Mouse (Mus musculus) cerebellum, postnatal 14 days (tissue): ENCODE data around the gene Kif5c.

Experiments
- DNase-seq, 2 experiments: peaks; one replicate each; pipeline ENCODE4 v3.0.0; 2021; ENCODE audit warnings: mixed read lengths in 2 of 2

Kif5c gene

GRCm38 (mm10) chr2:49720343-49720742 lies 101.2 kb downstream of the Kif5c start:
- DNase-seq: no peak

- no peak for DNase-seq
These were observed 103.2 kb downstream of the Kif5c start for GRCm38 (mm10) chr2:49722331-49722730.

DNA sequence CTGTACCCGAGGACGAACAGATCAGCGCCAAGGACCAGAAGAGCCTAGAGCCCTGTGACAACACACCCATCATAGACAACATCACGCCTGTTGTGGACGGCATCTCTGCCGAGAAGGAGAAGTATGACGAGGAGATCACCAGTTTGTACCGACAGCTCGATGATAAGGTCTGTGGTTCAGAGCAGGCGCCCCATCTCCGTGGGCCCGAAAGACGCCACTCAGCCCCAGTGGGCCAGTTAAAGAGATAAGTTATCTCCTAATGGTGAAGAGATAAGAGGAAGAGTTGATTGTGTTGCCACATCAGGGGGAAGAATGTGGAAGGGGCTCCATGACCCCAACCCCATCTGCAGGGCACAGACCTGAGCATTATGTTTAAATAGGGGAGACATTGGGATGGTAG lies 103.9 kb downstream of the Kif5c start:
- no peak for DNase-seq

- DNase-seq: no peak
These were observed 107.6 kb downstream of the Kif5c start for GRCm38 (mm10) chr2:49726672-49727071.

- DNase-seq: peak; percentile 78 to 81
These were observed 108.1 kb downstream of the Kif5c start for GRCm38 (mm10) chr2:49727199-49727598.

GRCm38 (mm10) chr2:49727686-49728085 lies 108.6 kb downstream of the Kif5c start:
- no peak for DNase-seq

GRCm38 (mm10) chr2:49728896-49729610 lies 110.0 kb downstream of the Kif5c start:
- DNase-seq: no peak

DNA sequence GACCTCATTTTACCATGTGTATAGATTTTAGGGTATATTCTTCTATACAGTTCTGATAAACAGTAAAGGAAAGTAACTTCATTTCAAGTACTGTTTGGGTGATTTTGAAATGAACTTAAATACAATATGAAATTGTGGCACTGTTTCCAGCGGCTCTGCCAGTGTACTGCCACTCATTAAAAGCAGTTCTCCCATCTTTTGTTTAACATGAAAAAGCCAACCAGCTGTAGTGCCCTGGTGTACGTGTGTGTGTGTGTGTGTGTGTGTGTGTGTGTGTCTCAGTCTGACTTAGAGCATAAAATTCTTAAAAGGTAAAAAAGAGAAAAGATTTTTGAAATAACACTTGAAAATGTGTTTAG lies 110.5 kb downstream of the Kif5c start:
- no peak for DNase-seq

- DNase-seq: no peak
These were observed 111.1 kb downstream of the Kif5c start for GRCm38 (mm10) chr2:49730183-49730582.

DNA sequence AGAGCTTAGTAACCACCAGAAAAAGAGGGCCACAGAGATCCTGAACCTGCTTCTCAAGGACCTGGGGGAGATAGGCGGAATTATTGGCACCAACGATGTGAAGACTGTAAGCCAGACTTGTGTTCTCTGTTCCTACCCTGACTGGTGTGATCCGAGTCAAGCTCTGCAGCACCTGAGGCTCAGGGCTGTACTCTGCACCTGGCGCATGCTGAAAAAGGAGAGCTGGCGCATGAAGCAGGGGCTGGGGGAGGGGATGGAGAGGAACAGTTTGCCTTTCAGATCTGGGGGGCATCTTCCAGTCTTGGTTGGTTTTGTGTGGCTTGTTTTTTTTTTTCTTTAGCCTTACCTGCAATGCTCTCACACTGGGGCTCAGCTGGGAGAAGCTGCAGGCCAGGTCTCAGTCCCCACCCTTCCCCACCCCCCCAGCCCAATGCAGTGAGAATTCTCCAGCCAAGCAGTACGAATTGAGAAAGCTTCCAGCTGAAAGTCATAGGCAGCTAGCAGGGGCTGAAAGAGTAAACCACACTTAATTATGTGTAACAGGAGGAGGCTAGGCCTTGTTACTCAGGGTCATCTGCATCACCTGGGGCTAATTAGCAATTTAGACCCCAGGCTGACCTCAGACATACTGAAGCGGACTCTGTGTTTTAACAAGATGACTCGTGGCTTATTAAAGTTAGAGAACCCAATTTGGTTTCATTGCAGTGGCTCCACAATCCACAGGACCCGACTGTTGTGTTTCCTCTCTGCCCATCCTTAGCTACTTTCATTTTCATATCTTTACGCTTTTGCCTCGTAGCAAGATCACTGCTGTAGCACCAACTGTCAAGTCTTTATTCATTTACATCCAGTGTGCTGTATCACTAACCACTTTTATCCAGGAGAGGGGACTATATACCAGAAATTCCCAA lies 113.9 kb downstream of the Kif5c start:
- no peak for DNase-seq

GRCm38 (mm10) chr2:49733656-49734008 lies 114.5 kb downstream of the Kif5c start:
- DNase-seq: no peak

DNA sequence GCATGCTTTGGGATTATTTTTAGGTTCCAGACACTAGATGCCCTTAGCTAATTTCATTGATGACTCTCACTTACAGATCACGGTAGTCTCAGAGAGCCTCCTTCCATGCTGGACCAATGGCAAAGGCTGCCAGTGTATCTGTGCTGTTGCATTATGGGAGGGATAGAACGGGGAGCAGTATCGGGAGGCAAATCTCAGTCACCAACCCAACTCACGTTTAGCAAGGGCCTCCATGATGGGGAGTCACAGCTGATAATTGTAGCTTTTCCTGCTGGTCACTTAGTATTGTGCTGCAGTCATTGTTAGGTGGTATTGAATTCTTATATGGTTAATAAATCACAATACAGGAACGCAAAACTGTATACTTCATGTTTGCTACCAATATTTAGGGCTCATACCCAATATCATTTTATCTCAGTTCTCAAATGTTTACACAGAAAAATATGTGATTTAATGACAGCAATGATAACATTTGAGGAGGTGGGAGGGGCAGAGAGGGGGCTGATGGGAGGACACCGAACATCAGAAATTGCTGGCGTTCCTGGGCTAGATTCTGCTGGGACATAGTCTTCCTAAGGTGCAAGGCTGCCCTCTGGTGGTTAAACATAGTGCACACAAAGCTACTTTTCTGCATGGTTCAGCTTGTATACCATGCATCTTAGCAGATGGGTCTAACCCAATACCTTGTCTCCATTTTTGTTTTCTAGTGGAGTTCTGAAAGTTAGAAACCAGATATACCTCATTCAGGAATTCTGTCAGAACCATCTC lies 115.1 kb downstream of the Kif5c start:
- DNase-seq: peak; percentile 87 to 90

GRCm38 (mm10) chr2:49735386-49735785 lies 116.3 kb downstream of the Kif5c start:
- DNase-seq: peak in 1 of 2 experiments; percentile 50

DNA sequence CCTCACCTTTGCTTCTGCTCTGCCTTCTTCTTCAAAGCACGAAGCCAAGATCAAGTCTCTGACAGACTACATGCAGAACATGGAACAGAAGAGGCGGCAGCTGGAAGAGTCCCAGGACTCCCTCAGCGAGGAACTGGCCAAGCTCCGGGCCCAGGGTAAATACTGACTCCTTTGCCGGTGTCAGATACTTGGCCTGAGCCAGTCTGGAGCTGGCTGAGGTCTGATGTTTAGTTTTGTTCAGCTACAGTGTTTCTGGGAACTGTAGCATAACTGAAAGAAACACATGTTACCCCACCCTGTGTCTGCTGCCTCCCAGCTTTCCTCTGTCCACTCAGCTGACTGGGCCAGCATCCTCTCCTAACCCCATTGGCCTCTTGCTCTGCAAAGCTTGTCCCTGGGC lies 119.9 kb downstream of the Kif5c start:
- peak; percentile 76 to 81 for DNase-seq

- DNase-seq: peak in 1 of 2 experiments; percentile 36
These were observed 121.9 kb downstream of the Kif5c start for GRCm38 (mm10) chr2:49741026-49741425.

DNA sequence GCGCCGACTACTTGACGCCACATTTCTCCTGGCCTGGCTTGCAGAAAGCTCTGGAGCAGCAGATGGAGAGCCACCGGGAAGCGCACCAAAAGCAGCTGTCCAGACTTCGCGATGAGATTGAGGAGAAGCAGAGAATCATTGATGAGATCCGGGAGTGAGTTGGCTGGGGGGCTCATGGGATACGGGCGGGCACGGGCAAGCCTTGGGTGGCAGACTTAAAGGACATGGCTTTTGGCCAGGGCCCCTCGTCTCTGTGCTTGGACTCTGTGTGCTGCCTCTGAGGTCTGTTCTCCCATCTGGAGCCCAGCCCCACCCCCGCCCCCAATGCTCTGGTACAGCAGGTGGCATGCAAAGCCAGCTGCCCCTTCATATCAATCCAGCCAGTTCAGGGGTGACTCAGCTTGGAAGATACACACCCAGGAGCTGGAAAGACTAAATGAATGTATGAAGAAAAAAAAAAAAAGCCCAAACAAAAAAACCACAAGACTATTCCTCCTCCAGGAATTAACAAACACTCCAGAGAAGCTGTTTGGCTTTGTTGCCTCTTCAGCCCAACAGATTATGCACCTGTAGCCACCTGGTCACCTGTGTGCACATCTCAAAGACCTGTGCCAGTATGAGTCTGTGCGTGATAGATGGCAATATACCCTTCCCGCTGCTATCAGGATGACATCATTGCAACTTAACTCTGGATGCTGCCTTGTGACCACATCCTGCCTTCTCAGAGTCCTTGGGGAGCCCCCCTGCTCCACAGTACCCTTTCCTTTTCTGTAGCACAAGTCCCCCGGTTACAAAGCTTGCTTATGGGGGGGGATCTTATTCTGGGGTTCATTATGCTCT lies 123.0 kb downstream of the Kif5c start:
- peak; percentile 77 to 81 for DNase-seq

- DNase-seq: no peak
These were observed 123.8 kb downstream of the Kif5c start for GRCm38 (mm10) chr2:49742919-49743318.

GRCm38 (mm10) chr2:49743775-49744174 lies 124.7 kb downstream of the Kif5c start:
- no peak for DNase-seq

DNA sequence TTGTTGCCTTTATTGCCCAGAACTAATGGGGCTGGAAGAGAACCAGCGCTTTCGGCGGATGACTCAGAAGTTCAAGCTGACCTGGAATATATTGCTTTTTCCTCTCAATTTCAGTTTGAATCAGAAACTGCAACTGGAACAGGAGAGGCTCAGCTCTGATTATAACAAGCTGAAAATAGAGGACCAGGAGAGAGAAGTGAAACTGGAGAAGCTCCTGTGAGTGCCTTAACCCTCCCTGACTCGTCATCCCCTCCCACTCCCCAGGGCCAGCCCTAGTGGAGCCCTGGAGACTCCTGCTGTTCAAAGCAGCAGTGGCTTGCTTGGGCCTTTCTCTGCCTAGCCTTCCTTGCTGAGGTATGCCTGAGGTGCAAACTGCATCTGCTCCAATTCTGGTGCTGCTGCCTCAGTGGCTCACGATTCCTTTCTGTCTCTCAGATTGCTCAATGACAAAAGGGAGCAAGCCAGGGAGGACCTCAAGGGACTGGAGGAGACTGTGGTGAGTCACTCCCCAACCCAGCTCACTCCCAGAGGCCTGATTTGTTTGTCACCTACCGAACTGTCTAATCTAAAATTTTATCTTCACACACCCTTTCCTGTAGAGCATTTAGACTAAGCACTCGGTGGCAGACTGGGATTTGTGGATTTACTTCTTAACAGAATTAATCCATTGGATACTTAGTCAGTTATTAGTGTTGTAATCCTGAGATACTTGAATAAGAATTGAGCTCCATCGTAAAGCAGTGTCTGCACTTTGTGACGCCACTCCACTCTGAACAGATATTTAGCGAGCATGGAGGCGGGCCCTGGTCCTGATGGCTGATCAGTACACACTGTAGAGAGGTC lies 125.4 kb downstream of the Kif5c start:
- DNase-seq: no peak

GRCm38 (mm10) chr2:49745094-49745781 lies 126.1 kb downstream of the Kif5c start:
- peak; percentile 80 to 82 for DNase-seq

DNA sequence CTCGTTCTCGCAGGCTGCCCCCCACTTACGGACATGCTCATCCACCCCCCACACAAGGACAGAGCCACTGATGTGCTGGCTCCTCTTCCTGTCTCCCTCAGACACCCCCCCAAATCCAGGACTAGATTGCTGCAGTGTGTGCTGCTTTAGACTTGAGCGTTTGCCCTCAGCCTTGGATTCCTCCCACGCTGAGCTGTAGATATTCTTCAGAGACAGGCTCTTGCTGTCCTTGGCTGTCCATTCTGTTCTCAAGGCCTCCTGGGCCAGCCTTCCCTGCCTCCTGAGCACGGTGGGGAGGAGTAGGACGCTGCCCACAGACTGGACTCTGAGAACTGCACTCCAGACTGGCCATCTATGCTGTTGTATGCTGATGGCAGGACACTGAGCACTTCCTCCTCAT lies 127.8 kb downstream of the Kif5c start:
- DNase-seq: no peak
